Mouse (Mus musculus) CH12F3 (cell line): ENCODE data around the gene Fstl5.
"Not testable (repeated sequence)": the region's sequence is repeated elsewhere in the genome, so short reads cannot be mapped to it uniquely, and the experiment has no call there.

Experiments used
- in situ Hi-C: fragments of 300-500 bp; cut with MboI; formaldehyde crosslinking; loops from 2 replicates; pipeline ENCODE4 v1.14.3; 2020; ENCODE audit warnings: low sequenced_read_pairs

Fstl5 gene

GRCm38 (mm10) chr3:76507891-76508290 is 433.8 kb downstream of the Fstl5 start:
- in situ Hi-C loops: not testable (repeated sequence)

GRCm38 (mm10) chr3:76508811-76509210 is 434.7 kb downstream of the Fstl5 start:
- in situ Hi-C loops: no loop called here

GRCm38 (mm10) chr3:76567346-76567745 is 493.3 kb downstream of the Fstl5 start:
- in situ Hi-C loops: no loop called here

- in situ Hi-C loops: no loop called here
These were observed 498.4 kb downstream of the Fstl5 start for GRCm38 (mm10) chr3:76572478-76572877.

GRCm38 (mm10) chr3:76572920-76573541 is 499.0 kb downstream of the Fstl5 start:
- in situ Hi-C loops: no loop called here

GRCm38 (mm10) chr3:76593148-76593547 is 519.1 kb downstream of the Fstl5 start:
- in situ Hi-C loops: no loop called here

GRCm38 (mm10) chr3:76620044-76620443 is 546.0 kb downstream of the Fstl5 start:
- in situ Hi-C loops: no loop called here

- in situ Hi-C loops: no loop called here
These were observed 580.2 kb downstream of the Fstl5 start for GRCm38 (mm10) chr3:76654243-76654642.

GRCm38 (mm10) chr3:76670859-76671258 is 596.8 kb downstream of the Fstl5 start:
- in situ Hi-C loops: no loop called here

GRCm38 (mm10) chr3:76676006-76676405 is 601.9 kb downstream of the Fstl5 start:
- in situ Hi-C loops: no loop called here

GRCm38 (mm10) chr3:76679853-76680545 is 605.9 kb downstream of the Fstl5 start:
- in situ Hi-C loops: no loop called here

- in situ Hi-C loops: no loop called here
These were observed 606.4 kb downstream of the Fstl5 start for GRCm38 (mm10) chr3:76680546-76680883.

- in situ Hi-C loops: no loop called here
These were observed 623.1 kb downstream of the Fstl5 start for GRCm38 (mm10) chr3:76697134-76697629.

GRCm38 (mm10) chr3:76739221-76739620 is 665.2 kb downstream of the Fstl5 start:
- in situ Hi-C loops: no loop called here
